Mouse (Mus musculus) embryo, embryonic 10 days (tissue): Measurements from ENCODE around the gene Slc25a38.
A peak's percentile ranks its signal among the peaks of the same experiment; 100 is the strongest.

Experiments used
- DNase-seq: peaks from one replicate; pipeline ENCODE4 v3.0.0-alpha.2; 2015; ENCODE audit warnings: low spot score

Slc25a38 gene

GRCm38 (mm10) chr9:120140652-120141051 is 30.5 kb downstream of the Slc25a38 start:
- peak; percentile 90 for DNase-seq

GRCm38 (mm10) chr9:120144474-120144873 is 34.3 kb downstream of the Slc25a38 start:
- no peak for DNase-seq

- DNase-seq: no peak
These were observed 39.2 kb downstream of the Slc25a38 start, which contains the start of gene Mobp for GRCm38 (mm10) chr9:120149222-120149828. Gene Mobp (plus strand): TSS chr9:120149707.

GRCm38 (mm10) chr9:120151152-120151551 is 41.0 kb downstream of the Slc25a38 start:
- no peak for DNase-seq

GRCm38 (mm10) chr9:120151906-120152399 is 41.8 kb downstream of the Slc25a38 start:
- DNase-seq: no peak

GRCm38 (mm10) chr9:120158047-120158446 is 47.9 kb downstream of the Slc25a38 start:
- no peak for DNase-seq

GRCm38 (mm10) chr9:120163862-120164261 is 53.7 kb downstream of the Slc25a38 start:
- DNase-seq: no peak

GRCm38 (mm10) chr9:120167826-120168225 is 57.7 kb downstream of the Slc25a38 start:
- no peak for DNase-seq

GRCm38 (mm10) chr9:120171295-120171694 is 61.1 kb downstream of the Slc25a38 start:
- peak; percentile 67 for DNase-seq
